Mouse (Mus musculus) mouse trophoblast stem cell (cell line): ENCODE results near the gene Sez6.

Experiments used
- in situ Hi-C, 2 experiments: fragments of 300-500 bp; cut with MseI, MboI; formaldehyde crosslinking; loops; 2 replicates in 1 of 2; 3 replicates in 1 of 2; pipeline ENCODE4 v1.15.1; 2025

The Sez6 gene

GRCm38 (mm10) chr11:77930751-77931540 is at the start of gene Sez6:
TSS of gene Sez6 (plus strand) at chr11:77930800.
- in situ Hi-C loops = no loop called here

- in situ Hi-C loops = no loop called here
Observed at GRCm38 (mm10) chr11:77884524-77885245, 45.9 kb upstream of the Sez6 start.

- in situ Hi-C loops = no loop called here
Observed at GRCm38 (mm10) chr11:77885246-77885575, 45.4 kb upstream of the Sez6 start.

GRCm38 (mm10) chr11:77887373-77887960 is 43.1 kb upstream of the Sez6 start:
- in situ Hi-C loops = no loop called here

- in situ Hi-C loops = no loop called here
Observed at GRCm38 (mm10) chr11:77888846-77889245, 41.8 kb upstream of the Sez6 start.

- in situ Hi-C loops = no loop called here
Observed at GRCm38 (mm10) chr11:77889484-77889883, 41.1 kb upstream of the Sez6 start.

GRCm38 (mm10) chr11:77890648-77891258 is 39.8 kb upstream of the Sez6 start:
- in situ Hi-C loops = no loop called here

GRCm38 (mm10) chr11:77892883-77893282 is 37.7 kb upstream of the Sez6 start:
- in situ Hi-C loops = no loop called here

- in situ Hi-C loops = no loop called here
Observed at GRCm38 (mm10) chr11:77893283-77893682, 37.3 kb upstream of the Sez6 start.

GRCm38 (mm10) chr11:77893787-77894718 is 36.5 kb upstream of the Sez6 start, which contains the start of gene Pipox:
TSS of gene Pipox (minus strand) at chr11:77894096.
- in situ Hi-C loops = no loop called here

GRCm38 (mm10) chr11:77894967-77895366 is 35.6 kb upstream of the Sez6 start:
- in situ Hi-C loops = no loop called here

GRCm38 (mm10) chr11:77896011-77896410 is 34.6 kb upstream of the Sez6 start:
- in situ Hi-C loops = no loop called here

- in situ Hi-C loops = no loop called here
Observed at GRCm38 (mm10) chr11:77896480-77896819, 34.1 kb upstream of the Sez6 start.

GRCm38 (mm10) chr11:77896820-77897805 is 33.5 kb upstream of the Sez6 start:
- in situ Hi-C loops = no loop called here

- in situ Hi-C loops = no loop called here
Observed at GRCm38 (mm10) chr11:77900187-77900586, 30.4 kb upstream of the Sez6 start.

GRCm38 (mm10) chr11:77900696-77901095 is 29.9 kb upstream of the Sez6 start:
- in situ Hi-C loops = no loop called here

GRCm38 (mm10) chr11:77901366-77901765 is 29.2 kb upstream of the Sez6 start:
- in situ Hi-C loops = no loop called here

- in situ Hi-C loops = no loop called here
Observed at GRCm38 (mm10) chr11:77901775-77902355, 28.7 kb upstream of the Sez6 start.

GRCm38 (mm10) chr11:77903761-77904160 is 26.8 kb upstream of the Sez6 start:
- in situ Hi-C loops = no loop called here

GRCm38 (mm10) chr11:77904707-77905106 is 25.9 kb upstream of the Sez6 start:
- in situ Hi-C loops = no loop called here
